Mouse (Mus musculus) lung, postnatal 25 days (tissue): ENCODE measurements around the gene Hoxa2.

Experiments
- DNase-seq: peaks from one replicate; pipeline ENCODE4 v3.0.0; 2022; ENCODE audit warnings: low spot score

Gene Hoxa2

GRCm38 (mm10) chr6:52164626-52165440, at the start of gene Hoxa2:
Gene Hoxa2 (minus strand): TSS chr6:52164831.
- no peak for DNase-seq

GRCm38 (mm10) chr6:52214271-52214670, 49.6 kb upstream of the Hoxa2 start:
- no peak for DNase-seq

GRCm38 (mm10) chr6:52213119-52213986, 48.7 kb upstream of the Hoxa2 start, which contains the start of the genes Hoxa3 and Gm28308:
Gene Hoxa3 (minus strand): TSS chr6:52213336.
Gene Gm28308 (minus strand): TSS chr6:52213339.
- DNase-seq: no peak

GRCm38 (mm10) chr6:52212556-52213118, 48.0 kb upstream of the Hoxa2 start:
- no peak for DNase-seq

- no peak for DNase-seq
These were observed 47.3 kb upstream of the Hoxa2 start for GRCm38 (mm10) chr6:52211961-52212360.

GRCm38 (mm10) chr6:52211170-52211935, 46.7 kb upstream of the Hoxa2 start:
- peak; percentile 72 for DNase-seq

GRCm38 (mm10) chr6:52209685-52210046, 45.0 kb upstream of the Hoxa2 start:
- no peak for DNase-seq

GRCm38 (mm10) chr6:52208868-52209684, 44.4 kb upstream of the Hoxa2 start:
- no peak for DNase-seq

- no peak for DNase-seq
These were observed 43.6 kb upstream of the Hoxa2 start, which contains the start of gene Hoxa6 for GRCm38 (mm10) chr6:52208072-52208867. Gene Hoxa6 (minus strand): TSS chr6:52208722.

- DNase-seq: no peak
These were observed 43.0 kb upstream of the Hoxa2 start for GRCm38 (mm10) chr6:52207684-52207976.

GRCm38 (mm10) chr6:52206882-52207683, 42.5 kb upstream of the Hoxa2 start:
- DNase-seq: no peak

GRCm38 (mm10) chr6:52205638-52206621, 41.3 kb upstream of the Hoxa2 start:
- DNase-seq: no peak

GRCm38 (mm10) chr6:52205221-52205620, 40.6 kb upstream of the Hoxa2 start:
- no peak for DNase-seq

- DNase-seq: peak; percentile 92
These were observed 39.6 kb upstream of the Hoxa2 start, which contains the start of gene Hoxa5 for GRCm38 (mm10) chr6:52204050-52204752. Gene Hoxa5 (minus strand): TSS chr6:52204587.

- DNase-seq: no peak
These were observed 38.9 kb upstream of the Hoxa2 start for GRCm38 (mm10) chr6:52203371-52204049.

- DNase-seq: no peak
These were observed 38.4 kb upstream of the Hoxa2 start for GRCm38 (mm10) chr6:52203121-52203370.
